Mouse (Mus musculus) T-helper 2 cell (primary cell): ENCODE measurements around the gene Cdk17.

ENCODE experiments used
- in situ Hi-C: fragments of 300-600 bp; cut with MboI, MseI; formaldehyde crosslinking; loops from one replicate; pipeline ENCODE4 v1.15.1; 2025; ENCODE audit warnings: high pct_unique_total_duplicates

Cdk17 gene

DNA sequence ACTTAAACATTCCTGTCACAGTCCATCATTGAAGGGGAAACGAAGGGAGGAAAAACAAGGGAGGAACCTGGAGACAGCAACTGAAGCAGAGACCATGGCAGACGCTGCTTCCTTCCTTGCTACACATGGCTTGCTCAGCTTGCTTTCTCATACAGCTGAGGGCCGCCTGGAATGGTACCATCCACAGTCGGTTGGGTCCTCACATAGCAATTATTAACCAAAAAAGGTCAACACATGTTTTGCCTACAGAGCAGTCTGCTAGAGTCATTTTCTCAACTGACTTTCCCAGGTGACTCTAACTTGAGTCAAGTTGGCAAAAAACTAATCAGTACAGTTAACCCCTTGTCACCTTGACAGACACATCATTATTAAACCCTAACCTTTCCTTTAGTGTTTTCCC is 53.6 kb downstream of the Cdk17 start:
- in situ Hi-C loops: no loop called here

DNA sequence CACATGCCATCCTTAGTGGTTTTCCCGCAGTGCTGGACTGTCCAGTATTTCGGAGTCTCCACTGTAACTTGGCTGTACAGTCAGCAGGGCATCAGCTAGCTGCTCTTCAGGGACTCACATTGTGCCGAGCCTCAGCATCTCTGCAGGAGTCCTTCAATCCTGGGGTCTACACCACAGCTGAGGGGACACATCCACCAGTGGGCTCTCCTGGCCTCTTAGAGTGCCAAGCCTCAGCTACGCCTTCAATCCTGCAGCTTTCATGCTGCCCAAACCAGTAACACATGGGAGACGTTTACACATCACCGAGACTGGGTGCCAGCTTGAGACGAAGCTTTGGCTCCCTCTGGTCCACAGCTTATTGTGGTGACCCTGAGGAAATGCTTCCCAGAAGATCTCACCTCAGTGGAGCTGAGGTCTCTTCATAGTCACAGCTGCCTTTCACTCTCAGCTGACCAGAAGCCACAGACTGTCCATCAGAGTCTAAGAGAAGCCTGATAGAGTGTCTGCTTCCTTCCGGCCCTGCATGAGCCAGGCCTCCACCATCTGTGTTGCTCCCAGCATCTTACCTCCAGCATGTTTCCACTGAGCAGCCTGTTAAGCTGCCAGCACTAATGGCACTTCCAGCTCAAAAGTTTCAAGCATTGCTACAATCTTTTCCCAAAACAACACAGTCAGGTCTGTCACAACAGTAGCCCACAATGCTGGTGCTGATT is 54.5 kb downstream of the Cdk17 start:
- in situ Hi-C loops: no loop called here

DNA sequence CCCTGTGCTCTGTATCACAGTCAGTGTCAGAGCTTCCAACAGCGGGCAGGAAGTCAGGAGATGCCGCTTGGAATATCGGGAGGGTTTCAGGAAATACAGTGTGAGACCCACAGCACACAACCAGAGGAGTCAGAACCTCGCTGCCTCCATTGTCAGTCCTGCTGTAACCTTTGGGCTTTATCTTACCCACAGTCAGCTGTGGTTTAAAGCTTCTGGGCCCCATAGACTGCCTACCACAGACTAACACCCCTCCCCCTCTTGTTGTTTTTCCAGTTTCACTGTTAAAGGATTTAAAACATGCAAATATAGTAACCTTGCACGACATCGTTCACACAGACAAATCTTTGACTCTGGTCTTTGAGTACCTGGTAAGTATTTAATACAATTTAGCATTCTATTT is 65.1 kb downstream of the Cdk17 start:
- in situ Hi-C loops: no loop called here

DNA sequence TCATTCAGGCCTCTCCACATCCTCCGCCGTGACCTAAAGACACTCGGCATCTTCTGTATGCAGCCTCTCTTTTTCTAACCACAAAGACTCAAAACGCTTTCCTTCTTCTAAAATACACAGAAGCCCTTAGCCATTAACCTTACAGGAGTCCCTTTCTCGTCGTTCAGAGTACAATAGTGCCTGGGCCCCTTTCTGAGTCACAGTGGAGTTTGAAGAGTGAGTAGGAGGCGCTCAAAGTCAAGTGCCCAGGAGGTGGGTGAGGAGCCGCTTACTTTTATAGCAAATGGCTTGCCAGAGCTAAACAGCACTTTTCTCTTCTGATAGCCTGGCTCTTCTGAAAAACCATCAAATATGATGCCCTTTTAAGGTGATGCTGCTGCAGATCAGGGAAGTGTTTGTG is 67.2 kb downstream of the Cdk17 start:
- in situ Hi-C loops: no loop called here

DNA sequence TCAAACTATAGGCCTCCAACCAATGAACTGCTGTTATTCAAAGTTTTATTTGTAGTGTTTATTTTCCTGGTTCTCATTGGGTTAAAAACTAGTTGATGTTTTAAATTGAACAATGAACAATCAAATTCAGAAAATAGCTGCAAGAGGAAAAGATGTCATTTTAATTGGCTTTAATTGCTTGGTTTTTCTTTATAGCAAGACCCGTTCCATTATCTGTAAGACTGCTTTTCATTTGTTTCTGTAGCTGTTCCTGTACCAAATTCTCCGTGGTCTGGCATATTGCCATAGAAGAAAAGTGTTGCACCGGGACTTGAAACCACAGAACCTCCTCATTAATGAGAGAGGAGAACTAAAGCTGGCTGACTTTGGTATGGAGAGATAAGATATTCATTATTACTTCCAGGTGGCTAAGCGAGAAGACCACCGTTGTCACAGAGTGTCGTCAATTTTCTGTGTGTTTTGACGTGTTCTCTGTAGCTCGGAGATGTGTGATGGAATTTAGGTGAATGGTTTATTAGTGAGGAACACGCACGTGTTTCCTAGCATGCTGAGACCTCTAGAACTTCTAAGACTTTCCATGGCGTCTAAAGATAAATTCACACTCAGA is 67.8 kb downstream of the Cdk17 start:
- in situ Hi-C loops: no loop called here

DNA sequence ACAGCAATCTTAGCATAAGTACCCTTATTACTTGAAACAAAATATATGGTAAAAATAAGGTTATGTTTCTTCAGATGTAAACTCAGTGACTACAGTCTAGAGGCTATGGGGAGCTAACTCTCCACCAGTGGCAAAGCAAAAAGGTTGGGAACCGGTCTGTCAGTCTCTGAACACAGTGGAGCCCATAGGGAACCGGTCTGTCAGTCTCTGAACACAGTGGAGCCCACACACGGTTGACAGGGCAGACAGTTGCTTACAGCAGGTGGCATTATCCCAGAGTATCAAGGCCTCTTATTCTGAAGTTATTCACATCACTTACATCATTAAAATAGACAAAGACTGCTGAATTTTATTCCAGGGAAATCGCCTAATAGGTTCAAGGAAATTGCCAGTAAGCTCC is 70.8 kb downstream of the Cdk17 start:
- in situ Hi-C loops: no loop called here

DNA sequence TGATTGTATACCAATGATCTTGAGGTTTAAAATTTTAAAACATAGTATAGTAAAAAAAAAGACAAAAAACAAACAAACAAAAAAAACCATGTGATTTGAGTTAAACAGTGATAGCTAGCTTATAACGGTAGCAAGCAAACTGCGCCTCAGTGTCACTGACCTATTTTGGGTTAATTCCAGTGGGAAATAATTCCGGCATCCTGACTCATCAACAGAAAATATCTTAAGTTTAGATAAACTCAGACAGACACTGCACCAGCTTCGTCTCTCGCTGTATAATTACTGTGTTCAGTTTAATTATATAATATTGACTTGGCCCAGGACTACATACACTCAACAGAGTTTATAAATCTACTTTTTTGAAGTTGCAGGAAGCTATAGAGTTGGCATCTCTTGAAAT is 71.2 kb downstream of the Cdk17 start:
- in situ Hi-C loops: no loop called here

DNA sequence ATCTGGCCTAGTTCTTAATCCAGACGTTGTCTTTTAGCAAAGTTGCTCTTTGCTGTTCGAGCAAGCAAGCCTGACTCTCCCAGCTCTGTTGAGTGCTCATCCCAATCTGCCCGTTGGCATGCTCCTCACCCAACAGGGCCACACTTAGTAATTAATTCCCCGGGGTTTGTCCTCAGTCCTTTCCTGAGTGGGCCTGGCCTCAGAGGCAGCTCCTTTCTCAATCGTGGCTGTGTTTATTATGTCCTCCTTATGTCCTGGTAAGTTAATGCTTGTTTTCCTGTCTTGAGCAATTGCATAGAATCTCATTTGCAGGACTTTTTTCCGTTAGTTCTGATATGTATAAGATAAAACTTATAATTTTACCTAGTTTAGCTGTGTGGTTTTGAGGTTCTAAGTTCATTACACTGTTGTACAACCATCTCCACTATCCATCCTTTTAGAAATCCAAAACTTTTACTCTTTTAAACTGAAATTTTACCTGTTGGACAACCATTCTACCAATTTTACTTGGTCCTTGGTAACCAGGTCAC is 73.1 kb downstream of the Cdk17 start:
- in situ Hi-C loops: no loop called here

DNA sequence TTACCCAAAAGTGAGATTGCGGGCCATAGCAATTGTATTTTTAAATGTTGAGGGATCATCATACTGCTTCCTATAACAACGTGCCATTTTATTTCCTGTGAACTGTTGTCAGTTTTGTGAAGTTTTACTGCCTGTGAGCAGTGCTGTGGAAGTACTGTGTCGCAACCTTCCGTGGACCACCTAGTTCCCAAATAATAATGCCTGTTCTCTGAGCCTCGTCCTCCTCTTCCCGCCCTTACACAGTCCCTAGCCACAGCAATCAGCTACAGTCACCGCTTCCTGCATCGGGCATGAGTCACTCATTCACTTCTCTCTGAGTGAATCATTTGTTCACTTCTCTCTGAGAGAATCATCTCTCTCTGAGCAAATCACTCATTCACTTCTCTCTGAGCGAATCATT is 74.0 kb downstream of the Cdk17 start:
- in situ Hi-C loops: no loop called here

DNA sequence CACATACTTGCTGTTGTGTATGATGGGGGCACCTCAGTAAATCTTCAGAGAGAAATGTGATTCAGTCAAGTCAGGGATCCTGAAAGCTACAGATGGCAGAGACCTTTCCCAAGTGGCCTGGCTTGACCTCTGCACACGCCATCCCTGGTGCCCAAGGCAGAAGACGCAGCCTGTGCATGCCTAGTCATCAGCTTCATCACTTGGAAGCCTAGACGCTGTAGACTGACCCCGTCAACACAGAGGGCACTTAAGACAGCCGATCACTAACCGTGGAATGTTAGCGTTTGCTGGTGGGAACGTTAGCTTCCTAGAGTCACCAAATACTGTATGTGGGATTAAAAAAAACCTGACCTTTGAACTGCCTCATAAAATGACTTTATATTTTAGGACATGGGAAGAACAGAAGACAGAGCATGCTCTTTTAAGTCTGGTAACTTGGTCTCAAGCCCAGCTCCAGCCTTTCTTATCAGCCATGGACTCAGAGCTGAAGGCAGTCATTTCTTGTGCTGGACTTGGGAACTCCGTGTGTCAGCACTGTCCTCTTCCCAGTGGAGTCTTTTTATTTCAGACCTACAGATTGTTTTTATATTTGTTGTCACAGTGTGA is 78.6 kb downstream of the Cdk17 start:
- in situ Hi-C loops: no loop called here

DNA sequence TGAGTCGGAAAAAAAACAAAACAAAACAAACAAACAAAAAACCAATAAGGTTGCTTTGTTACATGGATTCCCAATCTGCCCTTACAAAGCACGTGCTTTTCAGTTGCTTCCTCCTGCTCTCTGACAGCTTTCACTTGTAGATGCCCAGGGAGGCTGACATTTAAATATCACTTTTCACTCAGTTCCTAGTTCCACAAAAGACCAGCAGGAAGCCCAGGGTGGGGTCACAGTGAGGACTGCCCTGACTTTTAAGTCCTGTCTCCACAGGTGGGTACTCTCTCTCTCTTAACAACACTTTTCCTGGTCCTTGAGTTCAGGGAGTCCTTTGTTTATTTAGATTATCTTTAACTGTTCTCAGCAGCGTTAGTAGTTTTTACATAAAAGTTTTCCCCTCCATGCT is 81.5 kb downstream of the Cdk17 start:
- in situ Hi-C loops: no loop called here

DNA sequence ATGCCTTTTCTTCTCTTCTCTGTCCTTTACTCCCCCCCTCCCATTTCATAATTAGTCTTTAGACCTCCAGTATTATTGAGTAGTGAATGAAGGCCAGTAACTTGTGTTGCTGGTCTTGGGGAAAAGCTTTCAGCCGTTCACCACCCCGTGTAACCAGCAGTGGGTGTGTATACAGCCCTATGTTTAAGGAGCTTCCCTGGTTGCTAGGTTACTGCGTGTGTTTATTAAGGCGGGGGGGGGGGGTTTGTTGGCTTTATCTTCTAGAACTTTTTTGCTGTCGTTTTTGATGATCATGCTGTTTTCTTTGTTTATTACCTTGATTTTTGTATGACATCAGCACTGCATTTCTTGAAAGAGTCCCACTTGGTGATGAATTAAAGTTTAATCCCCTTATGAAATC is 82.2 kb downstream of the Cdk17 start:
- in situ Hi-C loops: no loop called here

DNA sequence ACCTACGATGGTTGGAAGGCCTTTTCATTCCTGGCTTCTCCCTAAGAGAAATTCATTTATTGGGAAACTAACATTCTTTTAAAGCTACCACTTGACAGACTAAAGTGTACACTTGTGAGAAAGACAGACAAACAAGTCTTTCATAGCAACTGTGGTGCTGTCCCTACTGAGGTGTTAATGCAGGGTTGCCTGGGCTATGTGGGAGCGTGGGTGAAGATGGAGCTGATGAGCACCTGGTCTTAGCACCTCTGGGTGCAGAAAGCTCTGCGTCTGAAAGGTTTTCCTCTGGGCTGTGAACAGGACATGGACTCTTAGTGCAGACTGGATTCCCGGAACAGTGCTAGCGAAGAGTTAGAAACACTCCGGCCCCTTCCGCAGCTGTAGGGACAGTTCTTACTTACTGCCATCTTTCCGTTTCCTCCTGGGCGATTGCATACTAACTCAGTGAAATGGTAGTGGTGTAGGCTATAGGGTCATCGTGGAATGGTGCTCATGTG is 83.6 kb downstream of the Cdk17 start:
- in situ Hi-C loops: no loop called here

DNA sequence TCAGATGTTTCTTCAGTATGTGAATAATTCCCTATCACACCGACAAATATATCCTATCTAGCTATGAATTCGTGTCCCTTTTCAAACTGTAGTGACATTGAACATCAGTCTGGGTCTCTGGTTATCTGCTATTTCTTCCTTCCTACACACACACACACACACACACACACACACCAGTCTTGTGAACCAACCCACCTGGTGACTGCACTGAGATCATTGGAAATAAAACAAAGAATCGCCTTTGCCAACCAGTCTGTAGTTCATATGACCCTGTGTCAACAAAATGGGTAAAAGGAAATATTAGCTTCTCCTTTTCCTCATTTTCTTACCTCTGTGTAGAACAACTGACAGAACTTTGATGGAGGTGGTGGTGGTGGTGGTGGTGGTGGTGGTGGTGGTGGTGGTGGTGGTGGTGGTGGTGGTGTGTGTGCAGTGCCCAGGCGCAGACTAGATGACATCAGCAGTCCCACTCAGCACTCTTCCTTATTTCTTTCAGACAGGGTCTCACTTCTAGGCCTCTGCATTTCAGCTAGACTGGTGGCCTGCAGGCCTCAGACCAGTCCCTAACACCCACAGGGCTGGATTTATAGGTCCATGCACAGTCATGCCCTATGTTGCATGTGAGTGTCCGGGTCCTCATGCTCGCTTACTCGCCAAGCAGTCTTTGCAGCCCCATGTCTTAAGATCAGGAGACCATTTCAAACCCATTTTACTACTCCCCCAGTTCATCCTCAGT is 85.7 kb downstream of the Cdk17 start:
- in situ Hi-C loops: no loop called here

DNA sequence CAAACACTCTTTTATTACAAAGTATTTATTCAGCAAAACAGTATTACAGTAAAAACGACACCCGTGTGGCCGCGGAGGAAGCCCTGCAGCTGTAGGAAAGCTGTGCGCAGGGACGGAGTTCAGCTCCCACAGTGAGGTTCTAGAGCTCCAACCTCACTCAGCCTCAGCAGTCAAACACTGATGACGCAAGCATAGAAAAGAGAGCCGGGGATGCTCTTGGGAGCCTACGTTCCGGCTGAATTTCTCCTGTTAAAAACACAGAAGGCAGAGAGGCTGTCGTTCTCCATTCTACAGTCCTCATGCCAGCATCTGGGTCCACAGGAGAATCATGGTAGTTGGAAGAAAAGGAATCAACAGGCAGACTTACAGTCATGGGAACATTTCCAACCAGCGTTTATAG is 86.7 kb downstream of the Cdk17 start:
- in situ Hi-C loops: no loop called here

DNA sequence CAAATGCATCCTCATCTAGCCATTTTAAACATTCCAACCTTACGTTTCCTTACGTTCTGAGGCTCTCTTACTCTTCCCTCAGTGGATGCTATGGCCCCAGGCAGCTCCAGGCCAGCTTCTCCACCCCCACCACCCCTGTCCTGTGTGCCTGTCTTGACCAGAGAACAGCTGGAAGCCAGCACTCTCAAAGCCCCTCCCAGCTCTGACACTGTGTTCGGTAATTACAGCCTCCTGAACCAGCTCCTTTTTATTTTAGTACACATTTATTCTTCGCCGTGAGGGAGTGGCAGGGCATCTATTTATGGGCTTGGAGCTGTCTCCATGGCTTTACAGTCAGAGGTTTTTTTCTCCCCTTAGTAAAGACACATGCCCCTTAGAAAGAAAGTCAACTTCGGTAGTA is 87.2 kb downstream of the Cdk17 start:
- in situ Hi-C loops: no loop called here

DNA sequence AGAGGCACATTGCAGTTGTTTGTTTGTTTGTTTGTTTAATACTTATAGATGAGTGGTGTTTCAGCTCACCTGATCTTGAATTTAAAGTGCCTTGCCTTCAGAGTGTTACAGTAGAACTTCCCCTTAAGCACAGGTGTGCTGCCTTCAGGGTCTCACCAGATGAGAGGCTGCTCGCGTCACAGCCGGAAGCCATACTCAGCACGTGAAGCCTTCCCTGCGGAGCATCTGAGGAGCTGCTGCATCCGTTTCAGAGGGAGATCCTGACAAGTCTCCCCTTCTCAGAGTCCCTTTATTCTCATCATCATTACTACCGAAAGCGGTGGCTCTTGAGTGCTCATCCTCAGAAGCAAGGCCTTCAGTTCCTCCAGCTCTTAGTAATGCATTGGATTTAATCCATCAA is 87.7 kb downstream of the Cdk17 start:
- in situ Hi-C loops: no loop called here

DNA sequence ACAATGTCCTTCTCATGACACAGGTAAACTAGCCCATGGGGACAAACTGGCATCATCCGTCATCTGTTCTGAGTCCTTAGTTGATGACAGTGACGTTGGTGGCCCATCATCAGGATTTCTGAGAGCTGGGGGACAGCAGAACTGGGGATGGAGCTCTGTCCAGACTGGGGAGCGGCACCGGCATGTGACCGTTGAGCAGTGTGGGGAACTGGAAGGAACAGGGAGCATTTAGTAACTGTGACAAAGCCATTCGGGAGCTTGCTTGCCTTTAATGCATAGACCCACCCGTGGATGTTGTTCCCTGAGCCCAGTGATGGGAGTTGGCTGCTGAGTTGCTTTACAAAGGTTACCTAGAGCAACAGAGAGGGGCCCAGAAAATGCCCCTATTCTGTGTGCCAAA is 89.2 kb downstream of the Cdk17 start:
- in situ Hi-C loops: loop anchor here (25.0 kb wide), 1 partner anchor 188 kb away; no protein-coding TSS in a partner anchor

DNA sequence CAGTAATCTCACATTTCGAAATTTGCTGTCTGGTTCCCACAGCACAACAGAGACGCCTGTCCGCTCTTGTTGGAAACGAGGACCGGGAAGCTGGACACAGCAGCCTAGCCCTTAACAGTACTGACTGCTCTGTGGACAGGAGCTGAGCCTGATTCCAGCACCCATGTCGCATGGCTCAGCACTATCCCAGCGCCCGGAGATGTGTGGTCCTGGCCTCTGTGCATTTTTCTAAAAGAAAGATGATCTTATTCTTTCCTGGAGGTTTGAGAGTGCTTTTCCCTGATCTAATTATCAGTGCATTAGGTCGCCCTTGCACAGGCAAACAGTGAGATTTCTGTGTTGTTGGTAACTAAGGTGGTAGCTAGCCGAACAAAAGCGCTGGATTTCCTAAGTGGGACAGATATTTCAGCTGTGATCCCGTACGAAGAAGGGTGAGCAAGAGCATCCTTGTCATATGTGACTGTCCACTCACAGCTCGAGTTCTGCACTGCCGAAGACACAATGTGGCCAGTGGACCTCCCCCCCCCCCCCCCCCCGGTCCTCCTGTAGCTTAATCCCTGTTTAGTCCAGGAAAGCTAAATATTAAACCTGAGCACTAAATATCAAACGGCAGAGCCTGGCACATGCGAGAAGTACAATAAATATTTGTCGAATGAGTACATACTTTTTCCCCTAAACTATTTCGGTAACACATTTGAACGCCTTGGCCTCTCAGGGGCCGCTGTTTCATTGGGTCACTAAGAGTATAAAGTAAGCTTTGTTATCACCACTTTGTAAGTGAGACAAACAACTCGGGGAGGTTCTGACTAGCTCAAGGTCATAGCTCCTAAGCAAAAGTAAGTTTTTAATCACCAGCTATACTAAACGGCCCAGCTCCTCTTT is 90.0 kb downstream of the Cdk17 start:
- in situ Hi-C loops: loop anchor here (25.0 kb wide), 1 partner anchor 188 kb away; no protein-coding TSS in a partner anchor

DNA sequence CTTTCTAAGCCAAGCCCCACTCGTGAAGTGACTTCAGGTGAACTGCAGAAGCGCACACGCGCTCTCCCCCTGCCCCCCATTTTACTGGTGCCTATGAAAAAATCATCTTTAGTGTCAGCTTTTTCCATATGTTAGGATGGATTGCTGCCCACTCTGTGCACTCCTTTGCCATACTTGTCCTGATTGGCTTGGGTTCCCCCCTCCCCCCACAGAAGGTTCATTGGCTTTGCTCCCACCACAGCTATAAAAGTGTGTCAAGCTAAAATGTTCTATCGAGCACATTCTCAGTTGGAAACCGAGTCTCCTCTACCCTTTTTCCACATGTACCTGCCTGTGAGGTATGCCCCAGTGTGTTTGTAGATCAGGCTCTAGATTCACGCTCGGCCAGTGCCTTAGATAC is 90.8 kb downstream of the Cdk17 start:
- in situ Hi-C loops: loop anchor here (25.0 kb wide), 1 partner anchor 189 kb away; no protein-coding TSS in a partner anchor

DNA sequence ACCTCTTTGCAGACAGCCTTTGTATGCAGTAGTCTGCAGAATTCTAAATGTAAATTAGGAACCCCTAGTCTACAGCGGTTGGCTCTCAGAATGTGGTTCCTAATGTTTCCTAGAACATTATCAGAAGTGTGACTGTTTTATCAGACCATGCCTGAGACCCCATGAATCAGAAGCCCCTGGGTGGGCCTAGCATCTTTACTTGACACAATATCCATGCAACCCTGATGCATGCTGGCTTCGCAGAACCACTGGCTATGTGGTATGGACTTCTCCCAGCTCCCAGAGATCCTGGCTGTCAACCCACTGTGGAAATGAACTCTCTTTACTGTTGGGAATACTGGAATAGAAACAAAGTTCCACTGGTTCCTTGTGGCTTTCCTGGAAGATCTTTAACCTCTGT is 92.0 kb downstream of the Cdk17 start:
- in situ Hi-C loops: loop anchor here (25.0 kb wide), 1 partner anchor 190 kb away; no protein-coding TSS in a partner anchor
